Mouse (Mus musculus): ENCODE measurements around the gene Rfxap. TPM values are rescaled to one million over a fixed set of nuclear protein-coding genes. Genes with fewer than 3 reads are reported as not detected.

Gene Rfxap
- 11.1 and 15.4 TPM in 2 replicates for polyA plus RNA-seq (2012; rRNA removed)

DNA sequence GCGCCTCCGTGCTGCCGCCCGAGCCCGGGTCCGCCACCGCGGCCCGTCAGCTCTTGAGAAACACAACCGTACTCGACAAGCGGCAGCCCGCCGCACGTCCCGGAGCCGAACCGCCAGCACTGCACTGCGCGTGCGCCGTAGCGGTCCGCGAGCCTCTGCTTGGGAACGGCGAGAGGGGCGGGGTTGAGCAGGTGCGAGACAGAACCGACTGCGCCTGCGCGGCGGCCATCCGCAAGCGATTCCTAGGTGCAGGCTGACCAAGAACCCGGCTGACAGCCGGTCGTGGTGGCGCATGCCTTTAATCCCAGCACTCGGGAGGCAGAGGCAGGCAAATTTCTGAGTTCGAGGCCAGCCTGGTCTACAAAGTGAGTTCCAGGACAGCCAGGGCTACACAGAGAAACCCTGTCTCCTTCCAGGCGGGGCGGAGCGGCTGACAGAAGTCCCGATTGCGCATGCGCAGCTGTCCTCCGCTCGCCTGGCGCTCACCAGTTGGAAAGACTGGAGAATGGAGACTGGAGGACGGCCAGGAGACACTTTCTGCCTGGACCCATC, at the start of gene Rfxap:
Gene Rfxap (minus strand): TSS at position 126 of the 552 bp plus-strand sequence.
- DNase-seq (ENCODE audit: low read depth, low spot score): peak; percentile 63
- WGBS: under 1% methylated on average over 52 of the region's 52 CpGs

DNA sequence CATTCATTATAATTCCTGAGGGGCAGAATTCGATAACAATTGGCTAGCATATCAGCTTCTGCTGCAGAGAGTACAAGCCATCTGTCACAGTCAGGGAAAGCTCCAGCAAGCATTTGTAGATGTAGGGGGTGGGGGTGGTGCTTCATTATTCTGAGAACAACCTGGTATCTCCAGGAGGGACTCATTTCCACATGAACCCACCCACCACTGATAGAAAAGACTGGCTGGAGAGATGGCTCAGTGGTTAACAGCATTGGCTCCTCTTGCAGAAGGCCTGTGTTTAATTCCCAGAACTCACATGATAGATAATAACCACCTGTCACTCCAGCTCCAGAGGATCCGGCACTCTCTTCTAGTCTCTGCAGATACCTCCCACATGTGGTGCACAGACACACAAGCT, 27.8 kb upstream of the Rfxap start:
- WGBS: 76% methylated on average over 2 of the region's 2 CpGs
- no peak for DNase-seq (ENCODE audit: low read depth, low spot score)

DNA sequence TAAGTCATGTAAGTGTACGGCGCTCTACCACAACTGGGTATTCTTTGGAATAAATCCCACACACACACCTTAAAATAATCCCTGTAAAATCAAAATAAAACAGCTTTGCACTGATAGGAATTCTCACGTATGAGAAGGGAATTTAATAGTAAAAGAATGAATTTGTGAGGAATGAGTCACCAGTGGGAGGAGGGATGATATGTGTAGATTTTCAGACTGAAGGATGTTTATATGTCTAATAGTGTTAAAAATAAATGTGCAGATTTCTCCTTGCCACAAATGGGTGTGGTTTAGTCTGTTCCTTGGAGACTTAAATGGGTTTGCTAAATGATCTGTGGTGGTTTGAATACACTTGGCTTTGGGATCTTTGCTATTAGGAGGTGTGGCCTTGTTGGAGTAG, 24.9 kb upstream of the Rfxap start:
- no peak for DNase-seq (ENCODE audit: low read depth, low spot score)
- 73% methylated on average over 3 of the region's 3 CpGs for WGBS

DNA sequence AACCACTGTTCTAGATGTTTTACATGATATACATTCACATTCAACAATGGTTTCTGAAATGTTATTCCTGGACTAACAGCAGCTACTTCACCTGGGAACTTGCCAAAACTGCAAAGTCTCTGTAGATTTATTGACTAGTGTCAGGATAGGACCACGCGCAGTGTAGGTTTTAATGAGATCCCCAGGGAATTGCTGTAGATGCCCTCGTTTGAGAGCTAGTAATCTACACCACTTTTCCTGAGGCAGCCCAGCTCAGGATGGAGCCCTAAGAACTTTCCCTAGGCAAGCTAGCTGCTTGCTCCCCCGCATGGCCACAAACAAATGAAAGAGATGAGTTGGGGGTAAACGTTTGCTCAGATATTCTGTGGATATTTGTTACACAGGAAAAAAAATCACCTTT, 14.9 kb upstream of the Rfxap start:
- 65% methylated on average over 5 of the region's 5 CpGs for WGBS
- DNase-seq (ENCODE audit: low read depth, low spot score): no peak

DNA sequence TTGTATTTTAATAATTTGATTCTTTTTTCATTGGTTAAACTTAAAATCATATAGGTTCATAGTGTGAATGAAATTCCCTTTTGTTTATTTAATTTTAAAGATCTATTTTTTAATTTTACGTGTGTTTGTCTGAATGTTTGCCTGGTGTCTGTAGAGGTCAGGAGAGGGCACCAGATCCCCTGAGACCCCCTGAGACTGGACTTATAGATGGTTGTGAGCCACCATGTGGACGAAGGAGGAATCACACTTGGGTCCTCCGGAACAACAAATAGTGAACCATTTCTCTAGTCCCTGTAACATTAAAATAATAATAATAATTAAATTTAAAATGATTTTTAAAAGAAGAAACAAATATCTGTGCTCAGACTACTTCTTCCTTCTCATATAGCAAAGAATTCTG, 7.7 kb upstream of the Rfxap start:
- DNase-seq (ENCODE audit: low read depth, low spot score): no peak
- 10% methylated on average over 3 of the region's 3 CpGs for WGBS

DNA sequence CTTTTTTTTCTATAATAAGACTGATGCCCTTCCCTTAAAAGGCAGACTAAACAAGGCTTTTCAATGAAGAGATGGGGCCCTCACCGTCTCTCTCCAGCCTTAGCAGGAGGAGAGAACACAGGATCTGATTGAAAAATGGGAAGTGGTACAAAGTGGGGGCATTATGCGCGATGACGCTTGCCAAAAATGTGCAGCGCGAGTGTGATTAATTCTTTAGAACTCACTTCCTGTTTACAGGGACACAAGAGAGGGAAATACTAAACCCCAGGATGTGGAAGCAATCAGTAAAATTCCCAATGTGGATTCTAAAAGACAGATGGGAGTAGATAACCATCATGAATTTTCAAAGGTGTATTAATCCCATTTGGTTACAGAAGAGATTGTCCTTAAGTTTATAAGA, 7.0 kb upstream of the Rfxap start:
- WGBS: 66% methylated on average over 6 of the region's 6 CpGs
- no peak for DNase-seq (ENCODE audit: low read depth, low spot score)

DNA sequence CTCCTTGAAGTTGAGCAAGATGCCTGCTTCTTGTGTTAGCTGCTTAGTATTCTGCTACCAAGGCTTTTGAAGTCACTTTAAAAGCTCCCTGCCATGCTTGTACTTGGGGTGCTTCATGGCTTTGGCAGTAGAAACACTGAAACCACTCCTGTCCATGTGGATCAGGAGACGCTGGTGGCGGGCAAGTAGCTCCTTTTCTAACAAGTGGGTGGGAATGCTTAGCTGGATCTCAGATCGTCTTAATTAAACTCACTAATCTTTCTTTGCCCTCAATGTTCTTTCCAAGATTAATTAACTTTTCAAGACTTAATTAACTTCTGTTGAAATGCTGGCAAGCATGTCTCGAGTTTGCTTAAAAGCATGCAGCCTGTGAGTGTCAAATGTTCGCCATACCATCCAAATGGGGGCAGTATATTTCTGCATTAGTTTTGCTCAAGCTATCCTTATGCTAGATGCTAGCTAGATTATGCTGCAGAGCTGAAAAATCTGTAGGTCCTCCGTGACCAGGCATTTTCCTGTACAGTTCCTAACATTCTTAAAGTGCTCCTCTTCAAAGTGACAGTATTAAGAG, 5.9 kb upstream of the Rfxap start:
- 75% methylated on average over 6 of the region's 6 CpGs for WGBS
- DNase-seq (ENCODE audit: low read depth, low spot score): no peak

DNA sequence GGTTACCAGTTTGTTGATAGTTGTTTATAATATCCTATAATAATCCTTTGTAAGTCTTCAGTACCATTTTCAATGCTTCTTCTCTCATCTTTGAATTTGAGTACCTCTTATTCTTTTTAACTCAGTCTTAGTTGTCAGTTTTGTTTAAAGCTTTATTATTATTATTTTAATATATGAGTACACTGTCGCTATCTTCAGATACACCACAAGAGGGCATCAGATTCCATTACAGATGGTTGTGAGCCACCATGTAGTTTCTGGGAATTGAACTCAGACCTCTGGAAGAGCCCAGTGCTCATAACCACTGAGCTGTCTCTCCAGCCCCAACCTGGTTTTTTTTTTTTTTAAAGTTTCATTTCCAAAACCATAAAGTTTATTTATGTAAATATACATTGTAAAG, 4.0 kb upstream of the Rfxap start:
- no peak for DNase-seq (ENCODE audit: low read depth, low spot score)
- 44% methylated on average over 1 of the region's 1 CpGs for WGBS

DNA sequence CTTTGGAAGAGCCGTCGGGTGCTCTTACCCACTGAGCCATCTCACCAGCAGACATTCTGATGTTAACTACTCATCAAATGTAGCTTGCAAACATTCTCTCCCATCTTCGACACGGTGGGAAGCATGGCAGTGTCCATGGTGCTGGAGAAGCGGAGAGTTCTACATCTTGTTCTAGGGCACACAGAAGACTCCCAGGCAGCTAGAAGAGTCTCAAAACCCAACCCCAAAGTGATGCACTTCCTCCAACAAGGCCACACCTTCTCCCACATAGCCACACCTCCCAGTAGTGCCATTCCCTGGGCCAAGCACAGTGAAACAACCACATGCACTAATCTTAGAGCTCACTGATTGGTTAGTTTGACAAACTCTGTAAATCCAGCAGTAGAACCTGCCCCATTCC, 1.5 kb upstream of the Rfxap start:
- DNase-seq (ENCODE audit: low read depth, low spot score): no peak
- 60% methylated on average over 5 of the region's 5 CpGs for WGBS

DNA sequence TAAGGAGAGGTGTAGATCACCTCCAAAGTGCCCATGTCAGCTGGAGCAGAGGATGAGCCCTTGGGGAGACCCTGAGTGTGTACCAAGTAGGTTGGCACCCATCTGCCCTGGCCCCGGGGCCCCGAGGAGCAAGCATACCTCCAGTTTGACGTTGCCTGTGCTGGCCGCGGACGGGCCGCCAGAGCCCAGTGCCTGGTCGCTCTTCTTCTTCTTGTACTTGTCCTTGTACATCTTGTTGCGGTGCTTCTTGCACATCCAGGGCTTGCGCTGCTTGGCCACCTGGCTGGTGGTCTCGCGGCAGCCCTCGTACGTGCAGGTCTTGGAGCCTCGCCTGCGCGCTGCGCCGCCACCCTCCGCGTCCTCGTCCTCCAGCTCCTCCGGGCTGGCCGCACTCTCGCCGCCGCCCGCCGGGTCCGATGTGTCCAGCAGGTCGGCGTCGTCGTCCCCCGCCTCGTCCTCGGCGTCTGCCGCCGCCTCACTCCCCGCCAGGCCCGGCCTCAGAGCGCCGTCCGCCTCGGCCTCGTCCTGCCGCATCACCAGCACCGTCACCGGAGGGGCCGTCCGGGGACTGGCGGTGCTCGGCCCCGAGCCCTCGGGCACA, 430 bp downstream of the Rfxap start:
- WGBS: under 1% methylated on average over 55 of the region's 56 CpGs
- no peak for DNase-seq (ENCODE audit: low read depth, low spot score)

DNA sequence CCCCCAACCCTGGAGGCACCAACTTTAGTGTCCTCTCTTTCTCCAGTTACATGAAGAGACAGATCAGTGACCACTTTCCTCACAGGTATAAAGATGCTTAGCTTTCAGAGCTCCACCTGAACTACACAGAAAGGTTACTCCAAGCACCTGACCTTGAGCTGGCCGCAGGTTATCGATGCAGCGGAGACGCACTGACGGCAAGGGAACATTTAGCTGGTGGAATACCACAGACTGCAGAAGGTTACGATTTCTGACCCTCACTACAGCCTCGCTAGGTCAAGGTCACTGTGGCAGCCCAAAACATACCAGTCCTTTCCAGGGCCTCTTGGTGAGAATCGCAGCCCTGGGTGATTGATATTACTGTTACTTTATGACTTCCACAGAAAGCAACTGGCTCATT, 3.9 kb downstream of the Rfxap start:
- no peak for DNase-seq (ENCODE audit: low read depth, low spot score)
- 92% methylated on average over 8 of the region's 8 CpGs for WGBS

DNA sequence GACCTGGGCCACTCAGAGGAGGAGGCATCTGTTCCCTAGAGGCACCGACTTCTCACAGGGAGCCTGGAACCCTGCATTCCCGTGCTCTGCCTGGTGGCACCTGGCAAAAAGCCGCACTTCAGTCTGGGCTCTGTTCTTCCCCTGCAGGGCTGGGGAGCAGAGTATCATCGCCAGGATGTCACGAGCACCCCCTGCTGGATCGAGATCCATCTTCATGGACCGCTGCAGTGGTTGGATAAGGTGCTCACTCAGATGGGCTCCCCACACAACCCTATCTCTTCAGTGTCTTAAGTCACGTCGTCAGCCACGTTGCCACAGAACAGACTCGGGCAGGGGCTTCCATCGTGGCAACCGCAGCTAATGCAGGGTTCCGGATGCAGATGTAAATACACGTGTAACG, 10.4 kb downstream of the Rfxap start:
- no peak for DNase-seq (ENCODE audit: low read depth, low spot score)
- WGBS: 28% methylated on average over 16 of the region's 16 CpGs

DNA sequence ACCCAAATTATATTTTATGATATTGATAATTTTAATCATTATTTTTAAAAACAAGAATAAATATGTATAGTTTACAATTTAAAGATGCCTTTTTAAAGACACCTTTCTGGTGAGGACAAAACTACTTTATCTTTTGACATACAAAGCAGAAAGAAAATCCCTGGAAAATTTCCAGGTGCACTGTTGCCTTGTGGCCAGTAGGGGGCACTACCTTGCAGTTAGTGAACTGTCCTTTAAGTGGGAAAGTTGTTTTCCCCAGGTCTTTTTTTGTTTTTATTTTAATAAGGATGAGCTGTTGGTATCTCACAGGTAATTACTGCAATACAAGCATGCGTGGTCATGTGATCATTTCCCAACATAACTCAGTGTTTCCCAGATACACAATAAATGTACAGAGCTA, 11.8 kb downstream of the Rfxap start:
- DNase-seq (ENCODE audit: low read depth, low spot score): no peak
- 92% methylated on average over 1 of the region's 1 CpGs for WGBS

DNA sequence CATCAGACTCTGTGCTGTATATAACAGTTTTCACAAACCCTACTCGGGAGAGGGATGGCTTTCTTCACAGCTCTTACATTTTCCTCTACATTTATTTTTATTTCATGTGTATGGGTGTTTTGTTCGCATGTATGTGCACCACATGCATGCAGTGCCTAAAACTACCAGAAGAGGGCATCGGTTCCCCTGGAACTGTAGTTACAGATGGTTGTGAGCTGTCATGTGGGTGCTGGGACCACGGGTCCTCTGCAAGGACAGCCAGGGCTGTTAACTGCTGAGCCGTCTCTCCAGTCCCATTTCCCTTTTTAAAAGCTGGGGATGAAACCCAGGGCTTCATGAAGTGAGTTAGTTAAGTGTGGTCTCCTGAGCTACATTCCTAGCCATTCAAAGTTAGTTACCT, 12.2 kb downstream of the Rfxap start:
- 93% methylated on average over 5 of the region's 5 CpGs for WGBS

DNA sequence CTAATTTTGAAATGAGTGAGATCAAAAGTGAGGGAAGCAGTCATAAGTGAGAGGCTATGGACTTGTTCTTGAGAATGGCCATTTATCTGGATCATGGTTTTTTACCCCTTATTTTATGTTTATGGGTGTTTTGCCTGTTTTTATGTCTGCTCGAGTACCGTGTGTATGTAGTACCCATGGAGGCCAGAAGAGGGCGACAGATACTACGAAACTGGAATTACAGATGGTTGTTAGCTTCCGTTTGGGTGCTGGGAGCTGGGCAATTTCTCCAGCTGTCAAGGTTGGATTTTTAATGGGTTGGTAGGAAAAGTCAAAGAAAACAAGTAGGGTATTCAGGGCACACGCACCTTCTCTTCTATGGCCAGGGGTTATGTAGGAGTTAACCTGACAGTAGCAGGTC, 13.8 kb downstream of the Rfxap start:
- DNase-seq (ENCODE audit: low read depth, low spot score): no peak
- WGBS: 92% methylated on average over 6 of the region's 6 CpGs

More for the DNA sequence above, 12.2 kb downstream of the Rfxap start:
- DNase-seq (ENCODE audit: low read depth, low spot score): no peak

DNA sequence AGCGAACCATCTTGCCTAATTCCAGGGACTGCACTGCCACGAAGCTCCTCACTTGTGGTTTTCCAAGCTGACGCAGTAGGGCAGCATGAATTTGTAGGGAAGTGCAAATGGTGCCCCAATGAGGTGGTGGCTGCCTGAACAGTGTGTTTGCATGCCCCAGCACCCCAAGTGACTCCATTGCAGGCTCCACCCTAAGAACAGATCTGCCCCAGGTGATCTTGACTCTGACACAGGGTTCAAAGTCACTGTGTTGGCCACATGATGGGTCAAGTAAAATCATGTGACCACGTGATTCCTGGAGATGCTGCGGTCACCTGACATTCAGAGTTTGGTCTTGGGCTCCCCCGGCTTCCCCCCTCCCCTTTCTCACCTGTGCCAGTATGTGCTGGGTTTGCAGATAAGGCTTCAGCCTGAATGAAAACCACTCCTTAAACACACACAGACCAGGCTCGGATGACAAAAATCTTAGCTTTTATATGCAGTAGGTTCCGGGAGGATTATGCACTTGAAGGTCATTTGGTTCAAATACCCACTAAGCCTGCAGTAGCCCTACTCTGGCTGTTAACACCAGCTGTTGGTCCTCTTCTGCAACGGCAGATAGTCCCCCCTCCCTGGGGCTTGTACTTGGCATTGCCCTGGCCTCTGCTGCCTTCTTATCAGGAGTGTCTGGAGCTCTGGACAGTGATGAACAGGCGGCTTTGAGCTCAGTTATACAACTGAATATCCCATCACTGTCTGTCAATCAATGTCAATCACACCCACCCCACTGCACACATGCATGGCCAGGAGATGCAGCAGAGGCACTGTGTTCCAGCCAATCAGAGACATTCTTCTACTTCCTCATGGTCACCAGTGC, 15.5 kb downstream of the Rfxap start:
- no peak for DNase-seq (ENCODE audit: low read depth, low spot score)
- 44% methylated on average over 10 of the region's 10 CpGs for WGBS

DNA sequence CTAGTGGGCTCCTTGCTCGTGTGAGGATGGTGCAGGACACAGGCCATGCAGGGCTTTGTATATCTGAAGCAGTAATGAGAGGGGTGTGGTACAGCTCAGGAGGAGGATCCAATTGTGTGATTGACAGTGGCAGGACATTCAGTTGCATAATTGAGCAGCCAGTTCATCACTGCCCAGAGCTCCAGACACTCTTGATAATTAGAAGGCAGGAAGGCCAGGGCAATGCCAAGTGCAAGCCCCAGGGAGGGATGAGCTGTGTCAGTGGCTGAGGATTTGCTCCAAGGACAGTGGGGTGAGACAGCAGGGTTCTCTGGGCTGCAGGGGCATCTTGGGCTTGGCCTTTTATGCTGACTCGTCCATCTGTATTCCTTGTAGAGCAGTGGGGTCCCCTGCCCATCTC, 17.0 kb downstream of the Rfxap start:
- DNase-seq (ENCODE audit: low read depth, low spot score): no peak
- WGBS: 49% methylated on average over 2 of the region's 2 CpGs

DNA sequence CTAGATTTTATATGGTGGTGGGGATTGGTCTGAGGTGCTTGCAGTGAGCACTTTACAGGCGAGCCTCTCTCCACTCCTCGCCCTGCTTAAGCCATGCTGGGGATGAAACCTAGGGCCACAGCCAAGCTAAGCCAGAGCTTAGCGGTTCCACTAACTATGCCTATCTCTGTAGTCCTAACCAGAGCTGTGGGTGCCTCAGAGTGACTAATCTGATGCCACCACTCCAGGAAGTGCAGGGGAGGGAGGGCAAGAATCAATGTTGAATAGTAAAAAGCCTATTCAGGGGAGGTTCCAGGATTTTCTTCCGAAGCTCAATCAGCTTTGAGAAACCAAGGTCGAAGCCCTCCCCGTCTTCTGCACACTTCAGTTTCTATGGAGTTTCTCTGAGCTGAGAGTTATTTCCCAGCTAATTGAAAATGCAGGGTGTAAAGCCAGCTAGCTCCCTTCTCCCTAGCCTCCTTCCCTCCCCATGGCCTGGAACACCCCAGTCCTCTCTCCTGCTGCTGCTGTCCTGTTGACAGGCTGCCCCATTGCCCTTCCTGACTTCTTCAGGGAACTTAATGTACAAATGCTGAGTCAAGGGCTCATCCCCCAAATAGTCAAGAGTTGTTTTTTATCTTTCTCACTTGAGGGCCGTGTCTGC, 31.5 kb downstream of the Rfxap start:
- 76% methylated on average over 7 of the region's 7 CpGs for WGBS
- DNase-seq (ENCODE audit: low read depth, low spot score): no peak

DNA sequence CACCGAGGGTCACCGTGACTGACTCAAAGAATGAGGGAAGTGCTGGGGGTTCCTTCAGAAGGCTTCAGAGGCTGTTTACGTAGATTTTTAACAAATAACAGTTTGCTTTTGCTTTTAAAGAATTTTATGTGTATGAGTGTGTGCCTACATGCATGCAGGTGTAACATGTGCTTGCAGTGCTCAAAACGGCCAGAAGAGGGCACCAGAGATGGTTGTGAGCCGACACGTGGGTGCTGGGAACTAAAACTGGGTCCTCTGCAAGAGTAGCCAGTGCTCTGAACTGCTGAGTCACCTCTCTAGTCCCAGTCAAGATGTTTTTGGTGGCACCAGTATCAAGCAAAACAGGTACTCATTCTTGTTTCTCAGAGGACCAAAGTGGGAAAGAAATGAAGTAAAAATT, 34.0 kb downstream of the Rfxap start:
- 82% methylated on average over 6 of the region's 6 CpGs for WGBS
- DNase-seq (ENCODE audit: low read depth, low spot score): no peak

Measured in large intestine, adult 2 months (tissue).